Comparison of ENCODE assay signal across 8 mouse cellular contexts in the genomic region with DNA sequence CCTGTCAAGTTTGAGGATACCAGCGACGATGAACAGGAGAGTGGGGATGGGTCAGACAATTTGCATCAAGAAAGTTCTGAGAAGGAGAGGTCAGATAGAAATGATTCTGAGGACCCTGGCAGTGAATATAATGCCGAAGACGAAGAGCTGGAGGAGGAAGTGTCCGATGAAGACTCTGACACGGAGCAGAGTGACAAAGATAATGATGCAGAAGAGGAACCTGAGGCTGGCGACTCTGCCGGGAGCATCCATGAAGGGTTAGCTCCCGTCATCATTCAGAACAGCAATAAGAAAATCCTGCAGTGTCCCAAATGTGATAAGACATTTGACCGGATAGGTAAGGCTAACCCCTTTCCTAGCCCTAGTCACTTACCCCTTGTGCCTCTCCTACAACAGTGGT. TPM values are rescaled to one million over a fixed set of nuclear protein-coding genes. Genes with fewer than 3 reads are reported as not detected.
DNase-seq lines count a peak whose midpoint lies in the region; ATAC-seq and TF ChIP-seq lines count a peak whose summit lies in the region.

No protein-coding gene starts in this region.

- H3K9me3 ChIP-seq in heart, embryonic 14.5 days (ENCODE audit: control insufficient read depth, low read length): no peaks in the 10 kb centered on the region
- H3K9me3 ChIP-seq in intestine, embryonic 14.5 days (ENCODE audit: control insufficient read depth, low read length): no peaks in the 10 kb centered on the region
- no peaks in the 10 kb centered on the region for H3K9me3 ChIP-seq in midbrain, postnatal 0 days (ENCODE audit: low read length)

- no peak for DNase-seq in heart, postnatal 4 days
- DNase-seq in intestine, embryonic 14.5 days (ENCODE audit: low spot score): no peak
- DNase-seq in midbrain, postnatal 0 days (ENCODE audit: low spot score): no peak
- no peak for DNase-seq in embryo, embryonic 10 days (ENCODE audit: low spot score)
- no peak for DNase-seq in right cerebral cortex, postnatal 10 days (ENCODE audit: low spot score in 2 of 2)
- no peak for DNase-seq in T-cell, adult 2 months (ENCODE audit: low spot score)

- no peak overlapping the region for H3K27ac ChIP-seq in heart, embryonic 14.5 days (replicated peaks in 1 of 2; ENCODE audit: control insufficient read depth in 1 of 2, insufficient read depth in 1 of 2, low read depth in 2 of 2, low read length in 2 of 2)
- no peak overlapping the region for H3K27ac ChIP-seq in cortical plate, adult 2 months (ENCODE audit: insufficient read depth, low read length)
- no peak overlapping the region for H3K27ac ChIP-seq in intestine, embryonic 14.5 days (ENCODE audit: low read depth)
- H3K27ac ChIP-seq in midbrain, postnatal 0 days (ENCODE audit: low read depth, low read length): no peak overlapping the region

- TF ChIP-seq POLR2A in cortical plate, adult 2 months (IDR thresholded peaks at IDR 0.05; ENCODE audit: extremely low read depth, insufficient read depth, low read length): no peak

- peaks cover 6% of the 10 kb centered on the region for H3K36me3 ChIP-seq in heart, embryonic 14.5 days (ENCODE audit: control insufficient read depth, insufficient read depth, low read length)
- H3K36me3 ChIP-seq in intestine, embryonic 14.5 days (ENCODE audit: control insufficient read depth, insufficient read depth, low read length): peaks cover 7% of the 10 kb centered on the region; the same call in 1 of the 2 replicates
- no peaks in the 10 kb centered on the region for H3K36me3 ChIP-seq in midbrain, postnatal 0 days (ENCODE audit: insufficient read depth, low read length)

- no peaks in the 10 kb centered on the region for H3K27me3 ChIP-seq in heart, embryonic 14.5 days (ENCODE audit: control insufficient read depth, insufficient read depth, low read length)
- H3K27me3 ChIP-seq in intestine, embryonic 14.5 days (replicated peaks; ENCODE audit: control insufficient read depth, insufficient read depth, low read length): no peaks in the 10 kb centered on the region
- no peaks in the 10 kb centered on the region for H3K27me3 ChIP-seq in midbrain, postnatal 0 days (ENCODE audit: insufficient read depth, low read length)

- H3K4me1 ChIP-seq in heart, embryonic 14.5 days (ENCODE audit: control insufficient read depth in 2 of 2, insufficient read depth in 2 of 2, low read length in 2 of 2): peaks cover 11 to 30% of the 10 kb centered on the region in 2 experiments; a peak in 3 of 4 replicates
- peaks cover 12% of the 10 kb centered on the region for H3K4me1 ChIP-seq in cortical plate, adult 2 months (ENCODE audit: control insufficient read depth, insufficient read depth, low read length)
- peaks cover 30% of the 10 kb centered on the region for H3K4me1 ChIP-seq in intestine, embryonic 14.5 days (replicated peaks; ENCODE audit: control insufficient read depth, insufficient read depth, low read length)
- H3K4me1 ChIP-seq in midbrain, postnatal 0 days (ENCODE audit: insufficient read depth, low read length): peaks cover 17% of the 10 kb centered on the region

- peak overlapping the region; percentile 97 for H3K9ac ChIP-seq in heart, embryonic 14.5 days (ENCODE audit: low read length)
- no peak overlapping the region for H3K9ac ChIP-seq in intestine, embryonic 14.5 days (ENCODE audit: low read length)
- 0 out of 2 replicates have a peak overlapping the region, but pooled peaks have one; percentile 33 for H3K9ac ChIP-seq in midbrain, postnatal 0 days (replicated peaks; ENCODE audit: low read length, poor library complexity, severe bottlenecking)

- WGBS in heart, embryonic 14.5 days: 11% methylated on average over 10 of the region's 10 CpGs
- 52% methylated on average over 10 of the region's 10 CpGs for WGBS in intestine, embryonic 14.5 days
- WGBS in midbrain, postnatal 0 days: 55% methylated on average over 10 of the region's 10 CpGs

- H3K4me2 ChIP-seq in heart, embryonic 14.5 days (ENCODE audit: low read length): peak overlapping the region; percentile 88
- peak overlapping the region; percentile 62 for H3K4me2 ChIP-seq in intestine, embryonic 14.5 days (ENCODE audit: low read length)
- H3K4me2 ChIP-seq in midbrain, postnatal 0 days (ENCODE audit: low read depth, low read length, poor library complexity, severe bottlenecking): peak overlapping the region; percentile 77

- TF ChIP-seq CTCF in cortical plate, adult 2 months (IDR thresholded peaks at IDR 0.05; ENCODE audit: extremely low read depth, insufficient read depth, low read length): no peak
- no peak for TF ChIP-seq CTCF in midbrain, postnatal 0 days (IDR thresholded peaks at IDR 0.05)

- no peak for ATAC-seq in heart, embryonic 14.5 days (ENCODE audit: insufficient number of reproducible peaks, insufficient read depth, low FRiP score, low read depth)
- no peak for ATAC-seq in intestine, embryonic 14.5 days (replicated peaks; ENCODE audit: low FRiP score, low TSS enrichment, low read depth)
- ATAC-seq in midbrain, postnatal 0 days (ENCODE audit: low FRiP score): no peak

- peak overlapping the region; percentile 43 to 89 for H3K4me3 ChIP-seq in heart, embryonic 14.5 days (ENCODE audit: control insufficient read depth in 1 of 2, insufficient read depth in 1 of 2, low read depth in 1 of 2, low read length in 2 of 2)
- peak overlapping the region; percentile 15 for H3K4me3 ChIP-seq in cortical plate, adult 2 months (ENCODE audit: insufficient read depth, low read length)
- H3K4me3 ChIP-seq in intestine, embryonic 14.5 days (ENCODE audit: low read depth, low read length): peak overlapping the region; percentile 68
- peak overlapping the region; percentile 84 for H3K4me3 ChIP-seq in midbrain, postnatal 0 days (ENCODE audit: low read depth, low read length)

RNA-seq across cellular contexts. Expression of gene Zbtb41, which starts 1.8 kb away (rescaled TPM):
- 10.9 and 11.3 TPM in 2 replicates for polyA plus RNA-seq in heart, embryonic 14.5 days (2014; fragmentation: Nextera tagmentation; extraction: Ambion mirVana)
- total RNA-seq in heart, postnatal 4 days (2021): 10 to 100 TPM; 23.6 to 26.3 TPM
- 7.0 and 7.6 TPM in 2 replicates for polyA plus RNA-seq in cortical plate, adult 2 months (2012; rRNA removed)
- polyA plus RNA-seq in intestine, embryonic 14.5 days (2014; fragmentation: Nextera tagmentation; extraction: Ambion mirVana): 12.4 and 13.7 TPM in 2 replicates
- 54.5 and 65.1 TPM in 2 replicates for total RNA-seq in midbrain, postnatal 0 days (2014; rRNA removed)
- 11.9 and 13.2 TPM in 2 replicates for polyA plus RNA-seq in midbrain, postnatal 0 days (2015; fragmentation: Nextera tagmentation; extraction: Ambion mirVana)

RNA-seq across cellular contexts. Expression of gene Aspm, which starts 30.6 kb away (rescaled TPM):
- 14.9 and 15.7 TPM in 2 replicates for polyA plus RNA-seq in heart, embryonic 14.5 days (2014; fragmentation: Nextera tagmentation; extraction: Ambion mirVana)
- total RNA-seq in heart, postnatal 4 days (2021): 10 to 100 TPM; 26.1 to 30.2 TPM
- polyA plus RNA-seq in cortical plate, adult 2 months (2012; rRNA removed): 0.17 and 0.27 TPM in 2 replicates
- polyA plus RNA-seq in intestine, embryonic 14.5 days (2014; fragmentation: Nextera tagmentation; extraction: Ambion mirVana): 17.3 and 19.1 TPM in 2 replicates
- total RNA-seq in midbrain, postnatal 0 days (2014; rRNA removed): 2.7 and 4.0 TPM in 2 replicates
- 0.65 and 0.75 TPM in 2 replicates for polyA plus RNA-seq in midbrain, postnatal 0 days (2015; fragmentation: Nextera tagmentation; extraction: Ambion mirVana)

RNA-seq across cellular contexts. Expression of gene Crb1, which starts 47.0 kb away (rescaled TPM):
- polyA plus RNA-seq in heart, embryonic 14.5 days (2014; fragmentation: Nextera tagmentation; extraction: Ambion mirVana): 0.18 and 0.32 TPM in 2 replicates
- under 1 TPM; 0.07 to 0.12 TPM for total RNA-seq in heart, postnatal 4 days (2021)
- polyA plus RNA-seq in cortical plate, adult 2 months (2012; rRNA removed): 0.13 and 0.21 TPM in 2 replicates
- 0.12 and 0.47 TPM in 2 replicates for polyA plus RNA-seq in intestine, embryonic 14.5 days (2014; fragmentation: Nextera tagmentation; extraction: Ambion mirVana)
- 3.0 and 7.9 TPM in 2 replicates for total RNA-seq in midbrain, postnatal 0 days (2014; rRNA removed)
- 1.1 and 1.8 TPM in 2 replicates for polyA plus RNA-seq in midbrain, postnatal 0 days (2015; fragmentation: Nextera tagmentation; extraction: Ambion mirVana)

Comparison
In these comparisons a context has a peak if more than half of its experiments do, and no peak if none do; other contexts are left out.
1. H3K4me3 ChIP-seq: peak in every context shown above with its lines; median percentile 84 in midbrain, postnatal 0 days; 68 in intestine, embryonic 14.5 days; 66 in heart, embryonic 14.5 days; 15 in cortical plate, adult 2 months.